Mouse (Mus musculus): ENCODE data around the gene Fcrl6. TPM values are rescaled to one million over a fixed set of nuclear protein-coding genes. Genes with fewer than 3 reads are reported as not detected.
A peak's percentile ranks its signal among the peaks of the same experiment; 100 is the strongest.

Fcrl6 gene
- total RNA-seq, 2 experiments from 2014 or later, result not detected

GRCm38 (mm10) chr1:172551009-172551408 lies 51.3 kb downstream of the Fcrl6 start:
- Histone ChIP-seq H3K27ac (no peak overlapping the region), H3K4me3 (peak overlapping the region; percentile 53)
- no peak for DNase-seq (ENCODE audit: low spot score in 2 of 2)
- no peak for TF ChIP-seq CTCF (conservative IDR thresholded peaks at IDR 0.05)

GRCm38 (mm10) chr1:172550551-172550951 lies 51.8 kb downstream of the Fcrl6 start:
- TF ChIP-seq CTCF (conservative IDR thresholded peaks at IDR 0.05), result no peak
- DNase-seq (ENCODE audit: low spot score in 2 of 2), result peak; percentile 25 to 41
- peak overlapping the region; percentile 53 for H3K4me3 ChIP-seq
- H3K27ac ChIP-seq, result no peak overlapping the region

GRCm38 (mm10) chr1:172549717-172550116 lies 52.6 kb downstream of the Fcrl6 start:
- TF ChIP-seq CTCF (conservative IDR thresholded peaks at IDR 0.05), result no peak
- no peak for DNase-seq (ENCODE audit: low spot score in 2 of 2)
- no peak overlapping the region for H3K27ac ChIP-seq
- H3K4me3 ChIP-seq, result peak overlapping the region; percentile 53; the same call in 1 of the 2 replicates

- Histone ChIP-seq H3K27ac (no peak overlapping the region), H3K4me3 (no peak overlapping the region)
- no peak for DNase-seq (ENCODE audit: low spot score in 2 of 2)
- no peak for TF ChIP-seq CTCF (conservative IDR thresholded peaks at IDR 0.05)
Measured at GRCm38 (mm10) chr1:172549314-172549713, 53.0 kb downstream of the Fcrl6 start.

GRCm38 (mm10) chr1:172548501-172548900 lies 53.9 kb downstream of the Fcrl6 start:
- Histone ChIP-seq H3K4me3 (no peak overlapping the region), H3K27ac (no peak overlapping the region)
- TF ChIP-seq CTCF (conservative IDR thresholded peaks at IDR 0.05), result no peak
- no peak for DNase-seq (ENCODE audit: low spot score in 2 of 2)

Other genes with a start within 250 kb of the Fcrl6 start
- 1 to 10 TPM; 8.3 to 9.2 TPM for gene Pigm, start 226.0 kb downstream of the Fcrl6 start, total RNA-seq (2021)
- gene Slamf9, start 127.2 kb downstream of the Fcrl6 start, total RNA-seq (2021), result under 1 TPM in 1 of 2 experiments, not detected in 1; 0.38 TPM
- 1 to 10 TPM; 5.7 to 9.2 TPM for gene Igsf9, start 120.8 kb downstream of the Fcrl6 start, total RNA-seq (2021)
- 10 to 100 TPM in 1 of 2 experiments, 1 to 10 TPM in 1; 7.9 to 13.1 TPM for gene Tagln2, start 102.5 kb downstream of the Fcrl6 start, total RNA-seq (2021)
- 1 to 10 TPM; 4.2 to 4.8 TPM for gene Cfap45, start 81.8 kb downstream of the Fcrl6 start, total RNA-seq (2021)
- under 1 TPM; 0.41 to 0.61 TPM for gene Vsig8, start 46.6 kb downstream of the Fcrl6 start, total RNA-seq (2021)
- not detected for gene Slamf8, start 12.0 kb downstream of the Fcrl6 start, total RNA-seq (2021)
- gene Dusp23, start 30.4 kb upstream of the Fcrl6 start, total RNA-seq (2021), result 1 to 10 TPM; 6.6 to 7.5 TPM
- gene Crp, start 95.5 kb upstream of the Fcrl6 start, total RNA-seq (2021), result not detected

Measured in layer of hippocampus, adult 2 months (tissue).